Mouse (Mus musculus) regulatory T cell (primary cell): ENCODE measurements at regions not wholly inside any gene's neighbourhood (a gene's known extent, or its start where the extent isn't known, plus 50 kb on each side); places are given as distances from the start of the nearest gene placed in this dataset.

Experiments
- in situ Hi-C: fragments of 300-600 bp; cut with MboI, MseI; formaldehyde crosslinking; loops from one replicate; pipeline ENCODE4 v1.15.1; 2025; ENCODE audit warnings: high pct_unique_total_duplicates

- in situ Hi-C loops = no loop called here
Observed at GRCm38 (mm10) chr3:63542638-63543408, 59.1 kb upstream of the Gm34302 start.

- in situ Hi-C loops = no loop called here
Observed at GRCm38 (mm10) chr3:63538881-63539280, 55.2 kb upstream of the Gm34302 start.

DNA sequence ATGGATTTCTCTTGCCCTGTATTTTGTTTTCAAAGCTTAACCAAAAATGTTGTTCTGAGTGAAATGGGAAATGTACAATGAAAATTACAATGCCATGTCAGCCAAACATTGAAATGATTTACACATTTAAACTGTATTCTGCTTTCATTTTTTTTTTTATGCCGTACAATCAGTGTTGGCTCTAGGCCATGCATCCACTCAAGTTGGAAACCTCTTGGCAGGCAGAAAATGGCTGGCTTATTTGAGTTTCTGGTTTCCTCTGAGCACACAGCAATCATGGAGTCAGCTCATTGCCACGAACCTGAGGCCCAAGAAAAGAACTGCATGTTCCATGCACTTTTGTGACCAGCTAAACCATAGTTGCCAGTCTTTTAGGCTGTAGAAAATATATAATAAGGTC is 50.5 kb upstream of the Gm34302 start:
- in situ Hi-C loops = no loop called here
